Mouse (Mus musculus) midbrain, embryonic 14.5 days (tissue): ENCODE measurements around the gene Enox1. TPM values are rescaled to one million over a fixed set of nuclear protein-coding genes. Genes with fewer than 3 reads are reported as not detected.

Experiments used
- ATAC-seq: fragments of 200-750 bp; cut with Nextera tagmentation; 2 replicates; pipeline ENCODE4 v1.8.0; 2017; ENCODE audit warnings: moderate number of reproducible peaks, moderate library complexity; ENCODE audit not compliant: low FRiP score, low TSS enrichment
- DNase-seq: peaks from one replicate; pipeline ENCODE4 v3.0.0-alpha.2; 2015
- H3K27ac ChIP-seq: fragments of 300-500 bp; sonication (generic); replicated peaks from 2 replicates; pipeline ENCODE4 v1.5.1; 2014; ENCODE audit warnings: mild to moderate bottlenecking, low read depth, low read length, moderate library complexity
- H3K27me3 ChIP-seq: fragments of 300-500 bp; sonication (generic); 2 replicates; pipeline ENCODE4 v1.6.1; 2014; ENCODE audit warnings: low read length, control low read depth, mixed read lengths; ENCODE audit not compliant: control insufficient read depth, insufficient read depth
- H3K36me3 ChIP-seq: fragments of 300-500 bp; sonication (generic); 2 replicates; pipeline ENCODE4 v1.6.1; 2014; ENCODE audit warnings: low read length, control low read depth; ENCODE audit not compliant: control insufficient read depth, insufficient read depth
- H3K4me1 ChIP-seq: fragments of 300-500 bp; sonication (generic); 2 replicates; pipeline ENCODE4 v1.6.1; 2014; ENCODE audit warnings: mild to moderate bottlenecking, antibody characterized with exemption, low read length, control low read depth; ENCODE audit not compliant: control insufficient read depth, insufficient read depth
- H3K4me2 ChIP-seq: fragments of 300-500 bp; sonication (generic); 2 replicates; pipeline ENCODE4 v1.6.1; 2014; ENCODE audit warnings: mild to moderate bottlenecking, low read length, moderate library complexity
- H3K4me3 ChIP-seq: fragments of 300-500 bp; sonication (generic); replicated peaks from 2 replicates; pipeline ENCODE4 v1.5.1; 2014; ENCODE audit warnings: low read depth, low read length
- H3K9ac ChIP-seq: fragments of 300-500 bp; sonication (generic); replicated peaks from 2 replicates; pipeline ENCODE4 v1.6.1; 2014; ENCODE audit warnings: mild to moderate bottlenecking, low read length, moderate library complexity
- H3K9me3 ChIP-seq: fragments of 300-500 bp; sonication (generic); 2 replicates; pipeline ENCODE4 v1.6.1; 2016; ENCODE audit warnings: low read length, control low read depth, mixed read lengths; ENCODE audit not compliant: control insufficient read depth
- WGBS: fragments of 180-500 bp; shearing (Covaris S2); extraction: QIAGEN DNeasy Blood & Tissue Kit; methylation state at CpG from one replicate; pipeline ENCODE4 v1.1.7; 2014; 5-methylcytosine and 5-hydroxymethylcytosine counted together
- polyA plus RNA-seq: library from polyadenylated mRNA; unstranded; fragments of >200 nt; fragmentation: Nextera tagmentation; extraction: Ambion mirVana; gene quantifications from 2 replicates; pipeline ENCODE4 v1.2.1, GENCODE M21; 2014

Gene Enox1
- polyA plus RNA-seq, 1 experiment from 2014 or later = 39.5 TPM

DNA sequence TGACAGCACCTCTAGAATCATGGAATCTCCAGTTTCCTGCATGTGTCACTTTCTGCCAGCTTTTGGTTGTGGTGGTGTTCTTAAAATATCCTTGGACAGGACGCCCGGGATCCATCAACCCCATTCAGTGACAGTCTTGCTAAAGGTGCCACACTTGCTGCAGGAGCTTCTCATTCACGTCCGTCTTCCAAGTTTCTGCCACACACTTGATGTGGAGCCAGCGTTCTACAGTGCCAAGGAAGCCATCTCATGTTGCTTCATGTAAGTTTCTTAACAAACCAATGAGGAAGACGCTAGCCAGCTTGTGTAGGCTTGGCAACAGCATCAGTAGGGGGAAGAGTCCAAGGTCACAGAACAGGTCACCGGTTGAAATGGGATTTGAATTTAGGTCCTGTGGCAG is 5.1 kb upstream of the Enox1 start:
- Histone ChIP-seq H3K27me3 (no peaks in the 10 kb centered on the region), H3K4me3 (no peak overlapping the region), H3K27ac (no peak overlapping the region), H3K9me3 (no peaks in the 10 kb centered on the region), H3K4me1 (peaks cover 6% of the 10 kb centered on the region; the same call in 1 of the 2 replicates), H3K4me2 (no peak overlapping the region), H3K9ac (no peak overlapping the region), H3K36me3 (no peaks in the 10 kb centered on the region)
- no peak for DNase-seq
- no peak for ATAC-seq
- 91% methylated on average over 7 of the region's 7 CpGs for WGBS

DNA sequence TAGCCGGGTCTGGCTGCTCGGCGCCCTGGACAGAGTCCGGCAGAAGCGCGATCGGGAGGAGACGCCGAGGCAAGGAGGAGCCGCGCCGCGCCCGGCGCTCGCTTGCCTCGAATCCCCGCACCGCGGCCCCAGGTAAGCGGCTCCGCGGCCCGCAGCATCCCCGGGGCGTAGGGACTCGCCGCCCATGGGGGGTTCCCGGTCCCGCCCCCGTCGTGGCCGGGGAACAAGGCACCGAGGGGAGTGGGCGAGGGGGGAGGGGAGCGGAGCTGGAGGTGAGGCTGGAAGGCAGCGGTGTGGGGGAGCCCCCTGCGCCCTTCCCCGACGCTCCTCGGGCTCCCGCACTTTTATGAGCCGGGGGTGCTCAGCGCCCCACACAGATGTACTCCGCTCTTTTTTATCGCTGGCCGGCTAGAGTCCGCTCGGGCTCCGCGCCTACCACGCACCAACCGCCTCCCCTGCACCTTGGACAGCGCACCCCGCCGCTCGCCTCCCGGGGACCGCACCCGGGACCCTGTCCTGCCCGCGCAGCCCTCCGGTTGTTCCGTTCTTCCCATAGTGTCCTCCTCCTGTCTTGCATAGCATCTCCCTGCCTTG is 445 bp downstream of the Enox1 start:
- Histone ChIP-seq H3K36me3 (no peaks in the 10 kb centered on the region), H3K27ac (peak overlapping the region; percentile 96), H3K27me3 (no peaks in the 10 kb centered on the region), H3K4me2 (peak overlapping the region; percentile 85), H3K4me3 (peak overlapping the region; percentile 93), H3K9me3 (no peaks in the 10 kb centered on the region), H3K9ac (peak overlapping the region; percentile 90), H3K4me1 (peaks cover 34% of the 10 kb centered on the region)
- ATAC-seq (peak; percentile 39), DNase-seq (no peak)
- under 1% methylated on average over 57 of the region's 64 CpGs for WGBS

DNA sequence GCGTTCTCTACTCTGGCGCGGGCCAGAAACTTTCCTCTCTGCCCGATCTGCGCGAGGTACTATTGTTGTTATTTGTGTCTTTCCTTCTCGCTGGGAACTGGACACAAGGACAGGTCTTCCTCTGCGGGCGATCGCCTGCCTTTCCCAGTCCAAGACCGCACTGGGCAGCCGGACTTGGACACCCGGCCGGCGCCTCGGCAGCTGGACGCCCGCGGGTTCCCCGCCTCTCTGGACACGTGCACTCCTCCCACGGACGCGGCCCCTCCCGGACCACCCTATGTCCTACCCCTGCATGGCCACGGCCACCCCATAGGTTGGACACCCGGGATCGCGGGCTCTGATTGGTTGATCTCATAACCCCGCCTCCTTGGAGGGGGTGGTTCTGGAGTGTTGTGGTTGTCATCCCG is 945 bp downstream of the Enox1 start:
- ATAC-seq (peak; percentile 81), DNase-seq (peak; percentile 87)
- Histone ChIP-seq H3K27me3 (no peaks in the 10 kb centered on the region), H3K9me3 (no peaks in the 10 kb centered on the region), H3K4me3 (peak overlapping the region; percentile 93), H3K36me3 (no peaks in the 10 kb centered on the region), H3K27ac (peak overlapping the region; percentile 96), H3K4me1 (peaks cover 38% of the 10 kb centered on the region), H3K4me2 (peak overlapping the region; percentile 85), H3K9ac (peak overlapping the region; percentile 90)
- WGBS = under 1% methylated on average over 31 of the region's 31 CpGs

DNA sequence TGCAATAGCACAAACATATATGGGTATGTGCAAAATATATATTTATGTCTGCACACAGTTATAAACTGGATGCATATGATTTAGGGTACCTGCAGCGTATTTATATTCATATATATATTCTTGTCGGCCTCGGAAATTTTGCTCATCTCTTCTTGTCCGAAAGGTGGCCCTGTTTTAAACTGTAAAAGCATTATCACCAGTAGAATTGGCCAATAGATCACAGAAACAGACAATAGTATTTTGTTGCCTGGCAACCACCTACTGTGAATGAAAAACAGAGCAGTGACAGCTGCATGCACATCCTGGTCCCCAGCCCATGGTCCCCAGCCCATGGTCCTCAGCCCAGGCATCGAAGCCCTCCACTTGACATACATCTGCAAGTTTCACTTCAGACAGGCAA is 2.8 kb downstream of the Enox1 start:
- H3K4me1 ChIP-seq = peaks cover 43% of the 10 kb centered on the region
- no peaks in the 10 kb centered on the region for H3K36me3 ChIP-seq
- DNase-seq = peak; percentile 66
- peak overlapping the region; percentile 14; the same call in 1 of the 2 replicates for H3K9ac ChIP-seq
- 67% methylated on average over 5 of the region's 5 CpGs for WGBS
- H3K4me3 ChIP-seq = peak overlapping the region; percentile 93
- H3K27me3 ChIP-seq = no peaks in the 10 kb centered on the region
- no peaks in the 10 kb centered on the region for H3K9me3 ChIP-seq
- peak overlapping the region; percentile 57; the same call in 1 of the 2 replicates for H3K27ac ChIP-seq
- peak overlapping the region; percentile 85 for H3K4me2 ChIP-seq
- no peak for ATAC-seq

DNA sequence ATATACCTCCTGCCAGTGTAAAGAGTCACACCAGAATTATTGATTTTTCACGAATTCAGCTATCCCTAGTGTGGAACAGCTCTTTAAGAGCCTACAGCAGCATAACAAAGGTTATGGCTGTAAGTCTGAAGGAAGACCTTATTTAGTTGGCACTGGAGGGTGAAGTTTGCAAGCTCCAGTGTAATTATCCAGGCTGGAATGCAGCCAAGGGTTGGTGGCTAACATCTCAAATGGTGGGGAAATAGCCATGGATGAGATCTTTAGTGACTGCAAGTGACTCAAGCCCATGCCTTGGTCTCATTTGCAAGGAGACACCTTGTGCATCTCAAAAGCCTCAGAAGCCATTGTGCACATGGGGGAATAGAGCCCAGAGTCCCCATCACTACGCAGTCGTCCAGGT is 5.9 kb downstream of the Enox1 start:
- 79% methylated on average over 3 of the region's 3 CpGs for WGBS

DNA sequence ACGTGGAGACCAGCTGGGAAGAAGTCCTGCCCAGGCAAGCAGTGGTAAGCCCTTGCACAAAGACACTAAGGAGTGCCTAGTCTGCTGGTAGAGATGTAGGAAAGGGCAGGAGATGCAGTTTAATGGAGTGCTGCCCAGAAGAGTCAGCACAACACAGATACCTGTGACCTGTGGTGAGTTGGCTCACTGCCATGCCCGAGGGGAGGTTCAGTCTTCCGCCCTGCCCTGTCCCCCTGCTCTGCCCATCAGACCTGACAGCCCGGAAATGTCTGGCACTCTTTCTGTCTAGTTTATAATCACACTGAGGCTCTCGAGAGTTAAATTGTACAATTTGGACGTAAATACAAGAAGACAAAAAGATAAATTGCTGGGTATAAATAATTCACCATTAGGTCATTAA is 7.8 kb downstream of the Enox1 start:
- DNase-seq (no peak), ATAC-seq (no peak)
- Histone ChIP-seq H3K36me3 (no peaks in the 10 kb centered on the region; the same call in 1 of the 2 replicates), H3K27me3 (no peaks in the 10 kb centered on the region), H3K9me3 (no peaks in the 10 kb centered on the region), H3K4me2 (no peak overlapping the region), H3K4me1 (peaks cover 32% of the 10 kb centered on the region), H3K27ac (no peak overlapping the region), H3K9ac (no peak overlapping the region), H3K4me3 (no peak overlapping the region)
- WGBS = 86% methylated on average over 6 of the region's 6 CpGs

More for the DNA sequence above, 5.9 kb downstream of the Enox1 start:
- ATAC-seq (no peak), DNase-seq (no peak)
- no peaks in the 10 kb centered on the region for H3K27me3 ChIP-seq
- no peak overlapping the region for H3K4me3 ChIP-seq
- no peak overlapping the region for H3K4me2 ChIP-seq
- H3K36me3 ChIP-seq = no peaks in the 10 kb centered on the region
- H3K4me1 ChIP-seq = peaks cover 41% of the 10 kb centered on the region
- no peak overlapping the region for H3K27ac ChIP-seq
- H3K9me3 ChIP-seq = no peaks in the 10 kb centered on the region
- H3K9ac ChIP-seq = no peak overlapping the region

DNA sequence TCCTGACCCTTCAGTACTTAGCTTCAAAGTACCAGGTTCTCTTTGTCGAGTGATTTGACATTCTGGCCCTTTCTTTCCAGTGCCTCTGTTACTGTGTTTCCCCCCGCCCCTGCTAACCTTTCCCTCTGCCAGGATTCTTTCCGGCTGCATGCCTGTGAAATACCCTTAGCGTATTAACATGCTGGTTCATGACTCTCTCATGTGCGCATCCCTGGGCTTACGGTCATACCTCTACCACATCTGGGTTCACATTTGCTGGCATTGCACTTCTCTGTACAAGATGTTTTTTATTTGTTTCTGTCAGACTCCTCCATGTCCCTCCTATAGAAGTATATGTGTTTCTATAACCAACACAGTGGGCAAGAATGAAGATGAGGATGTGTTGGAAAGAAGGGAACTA is 11.6 kb downstream of the Enox1 start:
- H3K4me2 ChIP-seq = no peak overlapping the region
- ATAC-seq = no peak
- H3K36me3 ChIP-seq = no peaks in the 10 kb centered on the region; the same call in 1 of the 2 replicates
- no peaks in the 10 kb centered on the region for H3K27me3 ChIP-seq
- peaks cover 8% of the 10 kb centered on the region; the same call in 1 of the 2 replicates for H3K4me1 ChIP-seq
- no peak for DNase-seq
- no peak overlapping the region for H3K27ac ChIP-seq
- 93% methylated on average over 6 of the region's 6 CpGs for WGBS
- H3K9me3 ChIP-seq = no peaks in the 10 kb centered on the region
- H3K9ac ChIP-seq = no peak overlapping the region
- H3K4me3 ChIP-seq = no peak overlapping the region

DNA sequence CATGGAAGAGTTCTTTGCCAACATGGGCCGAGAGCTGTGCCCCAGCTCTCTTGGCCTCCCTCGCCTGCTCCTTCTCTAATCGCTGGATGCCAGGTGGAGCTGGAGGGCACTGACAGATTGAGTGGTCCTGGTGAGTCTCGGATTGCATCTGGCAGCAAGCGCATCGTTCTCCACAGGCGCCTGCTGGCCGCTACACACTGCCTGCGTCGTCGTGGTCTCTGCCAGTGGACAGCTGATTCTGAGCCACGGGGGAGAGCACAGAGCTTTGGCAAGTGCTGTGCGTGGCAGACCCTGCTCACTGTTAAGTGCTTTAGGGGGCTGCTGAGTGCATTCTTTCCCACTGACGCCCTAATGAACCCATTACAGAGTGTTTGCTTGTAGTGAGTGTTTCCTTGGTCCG is 17.9 kb downstream of the Enox1 start:
- H3K4me2 ChIP-seq = no peak overlapping the region
- no peaks in the 10 kb centered on the region for H3K9me3 ChIP-seq
- no peak overlapping the region for H3K27ac ChIP-seq
- 0 out of 2 replicates have a peak, but pooled peaks cover 8% of the 10 kb centered on the region for H3K4me1 ChIP-seq
- H3K9ac ChIP-seq = no peak overlapping the region
- 67% methylated on average over 15 of the region's 15 CpGs for WGBS
- no peaks in the 10 kb centered on the region for H3K36me3 ChIP-seq
- DNase-seq = no peak
- H3K4me3 ChIP-seq = no peak overlapping the region
- no peaks in the 10 kb centered on the region for H3K27me3 ChIP-seq
- no peak; the same call in 1 of the 2 replicates for ATAC-seq

DNA sequence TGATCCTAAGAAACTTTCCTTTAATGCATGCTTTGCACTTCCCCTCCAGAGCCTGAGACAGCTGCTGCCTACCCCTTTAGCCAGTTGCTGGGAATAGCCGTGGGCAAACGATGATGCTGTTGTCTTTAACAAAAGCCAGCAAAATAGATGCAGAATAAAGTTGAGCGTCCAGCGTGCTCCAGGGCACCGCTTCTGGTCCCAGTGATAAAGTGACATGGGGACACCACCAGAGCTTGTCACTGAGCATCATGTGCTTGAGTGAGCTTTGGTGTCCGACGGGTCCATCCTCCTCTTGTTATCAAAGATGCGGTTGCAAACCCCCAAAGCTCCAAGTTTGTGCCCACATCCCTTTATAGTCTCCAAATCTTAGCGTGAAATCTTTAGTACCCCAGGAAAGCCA is 18.4 kb downstream of the Enox1 start:
- no peak for DNase-seq
- 85% methylated on average over 9 of the region's 9 CpGs for WGBS
- no peak overlapping the region for H3K9ac ChIP-seq
- H3K27ac ChIP-seq = no peak overlapping the region
- H3K9me3 ChIP-seq = no peaks in the 10 kb centered on the region
- no peaks in the 10 kb centered on the region for H3K27me3 ChIP-seq
- no peak for ATAC-seq
- H3K4me2 ChIP-seq = no peak overlapping the region
- no peaks in the 10 kb centered on the region for H3K36me3 ChIP-seq
- H3K4me1 ChIP-seq = 0 out of 2 replicates have a peak, but pooled peaks cover 8% of the 10 kb centered on the region
- no peak overlapping the region for H3K4me3 ChIP-seq
